Mouse (Mus musculus) hindbrain, embryonic 16.5 days (tissue): ENCODE measurements around the gene Paxbp1. TPM values are rescaled to one million over a fixed set of nuclear protein-coding genes. Genes with fewer than 3 reads are reported as not detected.

Source experiments
- ATAC-seq: fragments of 200-750 bp; cut with Nextera tagmentation; 2 replicates; pipeline ENCODE4 v1.8.0; 2017; ENCODE audit warnings: moderate TSS enrichment, moderate library complexity
- H3K27ac ChIP-seq: fragments of 300-500 bp; sonication (generic); 2 replicates; pipeline ENCODE4 v1.5.1; 2014; ENCODE audit warnings: low read depth, mild to moderate bottlenecking, control low read depth, low read length, moderate library complexity
- H3K27me3 ChIP-seq: fragments of 300-500 bp; sonication (generic); replicated peaks from 2 replicates; pipeline ENCODE4 v1.6.1; 2014; ENCODE audit warnings: low read length; ENCODE audit not compliant: control insufficient read depth, insufficient read depth
- H3K36me3 ChIP-seq: fragments of 300-500 bp; sonication (generic); 2 replicates; pipeline ENCODE4 v1.6.1; 2014; ENCODE audit warnings: mild to moderate bottlenecking, low read length, moderate library complexity, mixed read lengths; ENCODE audit not compliant: control insufficient read depth, insufficient read depth
- H3K4me1 ChIP-seq: fragments of 300-500 bp; sonication (generic); 2 replicates; pipeline ENCODE4 v1.6.1; 2014; ENCODE audit warnings: low read depth, low read length; ENCODE audit not compliant: control insufficient read depth, insufficient read depth
- H3K4me2 ChIP-seq: fragments of 300-500 bp; sonication (generic); 2 replicates; pipeline ENCODE4 v1.6.1; 2014; ENCODE audit warnings: mild to moderate bottlenecking, low read length, control low read depth, moderate library complexity
- H3K4me3 ChIP-seq: fragments of 300-500 bp; sonication (generic); 2 replicates; pipeline ENCODE4 v1.5.1; 2014; ENCODE audit warnings: mild to moderate bottlenecking, low read length, control low read depth, moderate library complexity
- H3K9ac ChIP-seq: fragments of 300-500 bp; sonication (generic); 2 replicates; pipeline ENCODE4 v1.6.1; 2014; ENCODE audit warnings: low read depth, mild to moderate bottlenecking, control low read depth, low read length, moderate library complexity
- H3K9me3 ChIP-seq: fragments of 300-500 bp; sonication (generic); 2 replicates; pipeline ENCODE4 v1.6.1; 2014; ENCODE audit warnings: mild to moderate bottlenecking, low read length, moderate library complexity; ENCODE audit not compliant: control insufficient read depth
- WGBS: fragments of 180-500 bp; shearing (Covaris S2); extraction: QIAGEN DNeasy Blood & Tissue Kit; methylation state at CpG from one replicate; pipeline ENCODE4 v1.1.7; 2014; 5-methylcytosine and 5-hydroxymethylcytosine counted together
- polyA plus RNA-seq: library from polyadenylated mRNA; unstranded; fragments of >200 nt; fragmentation: Nextera tagmentation; extraction: Ambion mirVana; gene quantifications from 2 replicates; pipeline ENCODE4 v1.2.1, GENCODE M21; 2015

The Paxbp1 gene
- polyA plus RNA-seq, 1 experiment from 2014 or later, result 48.8 TPM

DNA sequence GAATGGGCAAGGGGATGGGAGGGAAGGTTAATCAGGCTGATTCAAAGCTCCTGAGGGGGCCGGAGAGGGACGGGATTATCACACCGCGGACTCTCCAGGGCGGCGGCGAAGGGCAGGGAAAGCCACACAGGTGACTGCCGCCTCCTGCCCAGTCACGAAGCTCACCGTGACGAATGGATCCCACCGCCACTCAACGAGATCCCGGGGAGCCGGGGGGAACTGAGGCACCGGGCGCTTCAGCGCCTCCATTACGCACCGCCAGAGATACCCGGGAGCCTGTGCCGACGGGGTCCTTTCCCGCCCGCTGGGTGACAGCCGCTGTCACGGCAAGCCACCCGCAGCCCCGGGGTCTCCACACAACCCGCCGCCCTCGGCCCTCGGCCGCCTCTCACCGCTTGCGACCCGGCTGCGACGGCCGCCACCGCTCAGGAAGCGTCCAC is 33.7 kb downstream of the Paxbp1 start:
- H3K9ac ChIP-seq, result peak overlapping the region; percentile 97
- peak; percentile 70; the same call in 1 of the 2 replicates for ATAC-seq
- peaks cover 10% of the 10 kb centered on the region for H3K36me3 ChIP-seq
- H3K27ac ChIP-seq, result peak overlapping the region; percentile 98
- no peaks in the 10 kb centered on the region for H3K9me3 ChIP-seq
- under 1% methylated on average over 34 of the region's 42 CpGs for WGBS
- peak overlapping the region; percentile 97 for H3K4me3 ChIP-seq
- H3K27me3 ChIP-seq, result no peaks in the 10 kb centered on the region
- peaks cover 19% of the 10 kb centered on the region for H3K4me1 ChIP-seq
- H3K4me2 ChIP-seq, result peak overlapping the region; percentile 77

DNA sequence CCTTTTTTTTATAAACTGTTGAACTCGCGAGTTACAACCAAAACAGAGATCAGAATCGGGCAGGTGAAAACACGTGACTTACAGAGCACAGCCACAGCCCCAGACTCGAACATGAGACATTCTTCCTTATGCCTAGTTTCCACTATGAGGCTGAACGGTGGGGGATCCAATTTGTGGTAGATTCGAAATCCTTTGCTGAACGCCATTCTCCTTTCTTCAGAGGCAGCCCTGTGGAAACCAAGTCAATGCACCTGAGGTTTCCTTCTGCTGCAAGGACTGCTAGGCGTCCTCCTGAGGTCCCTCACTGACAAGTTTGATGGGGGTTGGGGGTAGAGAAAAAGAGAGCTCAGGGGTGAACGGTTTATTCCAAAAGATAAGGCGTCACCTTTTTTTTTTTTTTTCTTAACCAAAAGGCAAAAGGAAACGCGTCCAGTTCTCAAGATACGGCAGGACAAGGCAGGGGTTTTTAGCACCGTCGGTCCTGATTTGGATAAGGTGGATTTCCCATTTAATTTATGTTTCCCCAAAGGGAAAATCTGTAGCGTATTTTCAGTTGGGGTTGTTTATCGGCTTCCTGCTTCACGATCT is 34.3 kb downstream of the Paxbp1 start:
- peaks cover 19% of the 10 kb centered on the region for H3K4me1 ChIP-seq
- no peaks in the 10 kb centered on the region for H3K9me3 ChIP-seq
- H3K4me2 ChIP-seq, result peak overlapping the region; percentile 77
- peak overlapping the region; percentile 98 for H3K27ac ChIP-seq
- H3K4me3 ChIP-seq, result peak overlapping the region; percentile 97
- ATAC-seq, result no peak
- peak overlapping the region; percentile 97 for H3K9ac ChIP-seq
- H3K36me3 ChIP-seq, result peaks cover 6% of the 10 kb centered on the region
- no peaks in the 10 kb centered on the region for H3K27me3 ChIP-seq
- under 1% methylated on average over 19 of the region's 19 CpGs for WGBS

- peaks cover 11% of the 10 kb centered on the region for H3K4me1 ChIP-seq
- H3K36me3 ChIP-seq, result no peaks in the 10 kb centered on the region; the same call in 1 of the 2 replicates
- no peaks in the 10 kb centered on the region for H3K9me3 ChIP-seq
- no peak overlapping the region for H3K4me2 ChIP-seq
- no peak overlapping the region for H3K27ac ChIP-seq
- WGBS, result 89% methylated on average over 4 of the region's 4 CpGs
- no peak for ATAC-seq
- H3K27me3 ChIP-seq, result no peaks in the 10 kb centered on the region
- no peak overlapping the region for H3K9ac ChIP-seq
- no peak overlapping the region for H3K4me3 ChIP-seq
Measured at GRCm38 (mm10) chr16:91004915-91005538, 39.3 kb downstream of the Paxbp1 start.

GRCm38 (mm10) chr16:91001098-91001497 is 43.2 kb downstream of the Paxbp1 start:
- ATAC-seq, result no peak
- H3K27me3 ChIP-seq, result no peaks in the 10 kb centered on the region
- H3K4me3 ChIP-seq, result no peak overlapping the region
- H3K9ac ChIP-seq, result no peak overlapping the region
- H3K36me3 ChIP-seq, result no peaks in the 10 kb centered on the region; the same call in 1 of the 2 replicates
- no peaks in the 10 kb centered on the region; the same call in 1 of the 2 replicates for H3K4me1 ChIP-seq
- H3K27ac ChIP-seq, result no peak overlapping the region
- 78% methylated on average over 2 of the region's 2 CpGs for WGBS
- H3K4me2 ChIP-seq, result no peak overlapping the region
- H3K9me3 ChIP-seq, result no peaks in the 10 kb centered on the region

DNA sequence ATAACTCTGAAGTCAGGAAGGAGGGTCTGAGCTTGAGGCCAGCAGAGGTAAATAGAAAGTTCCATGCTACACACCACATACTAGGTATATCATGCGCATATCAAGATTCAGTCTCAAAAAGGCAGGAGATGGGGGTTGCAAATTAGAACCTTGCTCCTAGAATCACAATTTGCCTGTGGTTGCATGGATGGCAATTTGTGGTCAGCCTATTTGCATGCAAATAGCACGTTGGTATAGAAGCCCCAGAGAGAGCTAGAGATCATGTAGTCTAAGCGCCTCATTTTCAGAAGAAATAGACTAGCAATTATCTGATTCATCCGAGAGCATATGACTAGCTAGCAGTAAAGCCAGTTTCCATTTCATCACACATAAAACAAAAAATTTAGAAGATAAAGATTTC is 44.5 kb downstream of the Paxbp1 start:
- Histone ChIP-seq H3K27me3 (no peaks in the 10 kb centered on the region), H3K27ac (no peak overlapping the region), H3K9ac (no peak overlapping the region), H3K4me1 (no peaks in the 10 kb centered on the region; the same call in 1 of the 2 replicates), H3K4me2 (no peak overlapping the region), H3K4me3 (no peak overlapping the region), H3K36me3 (no peaks in the 10 kb centered on the region; the same call in 1 of the 2 replicates), H3K9me3 (no peaks in the 10 kb centered on the region)
- whole genome bisulfite sequencing, result 45% methylated on average over 4 of the region's 4 CpGs
- ATAC-seq, result no peak

GRCm38 (mm10) chr16:90997822-90998221 is 46.5 kb downstream of the Paxbp1 start:
- H3K4me2 ChIP-seq, result no peak overlapping the region
- no peaks in the 10 kb centered on the region for H3K36me3 ChIP-seq
- H3K27me3 ChIP-seq, result no peaks in the 10 kb centered on the region
- no peaks in the 10 kb centered on the region; the same call in 1 of the 2 replicates for H3K4me1 ChIP-seq
- no peak for ATAC-seq
- no peaks in the 10 kb centered on the region for H3K9me3 ChIP-seq
- no peak overlapping the region for H3K9ac ChIP-seq
- H3K4me3 ChIP-seq, result no peak overlapping the region
- no peak overlapping the region for H3K27ac ChIP-seq
- WGBS, result 89% methylated on average over 3 of the region's 3 CpGs

- H3K9ac ChIP-seq, result no peak overlapping the region
- no peak overlapping the region for H3K27ac ChIP-seq
- no peak overlapping the region for H3K4me3 ChIP-seq
- H3K27me3 ChIP-seq, result no peaks in the 10 kb centered on the region
- H3K9me3 ChIP-seq, result no peaks in the 10 kb centered on the region
- no peaks in the 10 kb centered on the region; the same call in 1 of the 2 replicates for H3K4me1 ChIP-seq
- no peak overlapping the region for H3K4me2 ChIP-seq
- 89% methylated on average over 7 of the region's 7 CpGs for WGBS
- H3K36me3 ChIP-seq, result no peaks in the 10 kb centered on the region
- ATAC-seq, result no peak
Measured at GRCm38 (mm10) chr16:90996327-90997243, 47.8 kb downstream of the Paxbp1 start.

DNA sequence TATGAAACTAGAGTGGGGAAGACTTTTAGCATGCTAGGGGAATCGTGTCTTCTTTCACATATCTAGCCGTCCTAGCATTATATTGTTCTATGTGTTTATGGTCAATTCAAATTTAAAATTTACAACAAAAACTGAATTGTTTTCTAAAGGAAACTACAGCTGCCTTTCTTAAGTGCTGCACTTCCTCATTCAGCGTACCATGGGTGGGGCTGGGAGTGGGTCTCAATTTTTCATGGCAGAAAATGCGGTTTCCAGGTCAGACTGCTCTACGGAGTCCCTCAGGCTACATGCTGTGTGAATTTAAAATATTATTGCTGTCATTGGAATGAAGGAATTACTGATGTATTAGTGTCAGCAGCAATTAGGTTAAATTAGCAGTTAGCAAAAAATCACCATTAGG is 48.8 kb downstream of the Paxbp1 start:
- H3K4me3 ChIP-seq, result no peak overlapping the region
- H3K27ac ChIP-seq, result no peak overlapping the region
- H3K4me2 ChIP-seq, result no peak overlapping the region
- no peaks in the 10 kb centered on the region for H3K9me3 ChIP-seq
- H3K9ac ChIP-seq, result no peak overlapping the region
- 73% methylated on average over 5 of the region's 5 CpGs for WGBS
- ATAC-seq, result no peak
- no peaks in the 10 kb centered on the region for H3K27me3 ChIP-seq
- H3K4me1 ChIP-seq, result no peaks in the 10 kb centered on the region; the same call in 1 of the 2 replicates
- H3K36me3 ChIP-seq, result peaks cover 9% of the 10 kb centered on the region

DNA sequence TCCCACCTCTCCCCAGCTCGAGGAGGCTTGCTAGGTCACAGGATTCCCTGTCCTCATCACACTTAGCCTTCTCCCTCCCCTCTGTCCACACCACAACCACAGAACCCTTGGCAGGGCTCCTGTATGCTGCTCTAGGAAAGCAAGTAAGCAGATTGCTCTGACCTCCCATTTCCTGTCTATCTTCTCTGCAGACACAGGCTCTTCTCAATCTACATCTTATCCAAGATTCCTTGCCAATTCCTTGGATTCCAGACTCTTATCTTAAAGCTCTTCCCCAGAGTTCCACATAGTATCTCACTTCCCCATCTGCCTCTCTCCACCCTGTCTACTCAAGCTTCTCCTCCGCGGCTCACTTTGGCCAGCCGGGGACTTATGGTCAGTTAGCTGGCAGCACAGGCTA is 49.3 kb downstream of the Paxbp1 start:
- Histone ChIP-seq H3K36me3 (peaks cover 10% of the 10 kb centered on the region), H3K27ac (no peak overlapping the region), H3K27me3 (no peaks in the 10 kb centered on the region), H3K4me3 (no peak overlapping the region), H3K4me1 (no peaks in the 10 kb centered on the region; the same call in 1 of the 2 replicates), H3K9ac (no peak overlapping the region), H3K4me2 (no peak overlapping the region), H3K9me3 (no peaks in the 10 kb centered on the region)
- WGBS, result 72% methylated on average over 4 of the region's 4 CpGs
- no peak for ATAC-seq
